Mouse (Mus musculus) lung, postnatal 4 days (tissue): Measurements from ENCODE around the gene Akain1.

Experiments
- DNase-seq, 2 experiments: peaks; one replicate each; pipeline ENCODE4 v3.0.0; 2021

Akain1 gene

GRCm38 (mm10) chr17:69438990-69439491, at the start of gene Akain1:
Gene Akain1 (plus strand): TSS chr17:69439326.
- DNase-seq = peak; percentile 77 to 80

- DNase-seq = peak; percentile 53 to 63
Observed at GRCm38 (mm10) chr17:69396147-69397033, 42.7 kb upstream of the Akain1 start.

- no peak for DNase-seq
Observed at GRCm38 (mm10) chr17:69397163-69397562, 42.0 kb upstream of the Akain1 start.

DNA sequence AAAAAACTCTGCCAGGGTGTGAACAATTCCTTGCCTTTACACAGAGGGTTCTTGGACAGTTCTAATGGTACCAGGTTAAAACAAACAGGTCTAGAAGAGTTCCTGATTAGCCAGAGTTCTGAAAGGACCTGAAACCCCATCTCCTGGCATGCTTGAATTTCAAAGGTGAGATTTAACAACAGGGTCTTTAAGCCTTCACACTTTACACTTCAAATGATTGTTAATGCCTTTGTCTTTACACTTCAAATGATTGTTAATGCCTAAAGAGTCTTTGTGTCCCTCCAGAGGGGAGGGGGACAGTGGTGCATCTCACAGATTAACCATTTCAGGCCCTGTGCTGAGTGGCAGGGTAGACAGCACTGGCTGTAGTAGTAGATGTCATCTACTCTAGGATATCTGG, 41.0 kb upstream of the Akain1 start:
- DNase-seq = no peak

GRCm38 (mm10) chr17:69401146-69401545, 38.0 kb upstream of the Akain1 start:
- DNase-seq = no peak

DNA sequence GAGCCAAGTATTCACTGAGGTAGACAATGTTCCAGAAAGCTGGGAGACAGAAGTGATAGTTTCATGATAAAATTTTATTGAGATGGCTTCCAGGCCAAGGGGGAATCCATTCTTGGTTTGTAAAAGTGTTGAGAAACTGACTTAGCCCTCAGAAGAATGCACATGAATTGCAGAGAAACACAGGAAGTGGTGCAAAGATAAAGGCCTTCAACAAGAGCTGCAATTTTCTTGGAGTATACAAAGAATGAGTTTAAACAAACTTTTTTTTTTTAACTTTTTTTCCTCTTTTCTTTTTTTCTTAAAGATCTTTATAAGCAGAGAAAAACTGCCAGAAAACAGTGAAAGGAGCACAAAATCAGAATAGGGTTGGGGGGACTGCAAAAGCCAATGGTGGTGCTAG, 23.0 kb upstream of the Akain1 start:
- DNase-seq = no peak

DNA sequence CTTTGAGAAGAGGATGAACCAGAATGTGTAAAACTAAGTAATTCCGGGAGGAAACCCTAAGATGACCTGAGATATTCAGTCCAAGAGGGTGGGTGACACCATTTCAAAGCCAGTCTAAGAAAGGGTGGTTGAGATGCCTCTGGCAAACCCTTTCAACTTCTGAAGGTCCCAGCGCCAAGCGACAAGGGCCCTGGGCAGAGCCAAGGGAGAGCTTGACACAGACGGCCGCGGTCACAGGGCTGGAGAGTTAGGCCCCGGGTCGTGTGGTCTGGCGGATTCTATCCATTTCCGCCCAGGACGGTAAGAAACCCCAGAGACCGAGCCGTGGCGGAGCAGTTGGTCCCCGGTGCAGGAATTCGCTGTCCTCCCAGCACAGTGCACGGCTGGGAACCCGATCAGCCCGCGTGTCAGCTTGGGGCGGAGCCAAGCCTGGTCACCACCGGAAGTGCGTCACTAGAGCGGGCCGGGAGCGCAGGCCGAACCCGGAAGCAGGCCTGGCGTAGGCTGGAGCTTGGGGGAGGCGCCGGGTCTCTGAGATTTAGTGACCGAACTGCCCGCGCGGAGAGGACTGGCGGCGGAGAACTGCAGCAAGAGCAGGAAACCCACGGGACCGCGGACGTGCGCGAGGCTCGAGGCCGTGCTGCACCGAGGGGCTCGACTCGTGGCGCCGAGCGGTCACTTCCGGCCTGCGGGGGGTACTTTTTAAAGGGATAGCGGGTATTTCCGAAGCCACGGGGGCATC, 22.0 kb upstream of the Akain1 start:
- peak; percentile 96 to 97 for DNase-seq

GRCm38 (mm10) chr17:69417724-69418373, 21.3 kb upstream of the Akain1 start:
- no peak for DNase-seq

DNA sequence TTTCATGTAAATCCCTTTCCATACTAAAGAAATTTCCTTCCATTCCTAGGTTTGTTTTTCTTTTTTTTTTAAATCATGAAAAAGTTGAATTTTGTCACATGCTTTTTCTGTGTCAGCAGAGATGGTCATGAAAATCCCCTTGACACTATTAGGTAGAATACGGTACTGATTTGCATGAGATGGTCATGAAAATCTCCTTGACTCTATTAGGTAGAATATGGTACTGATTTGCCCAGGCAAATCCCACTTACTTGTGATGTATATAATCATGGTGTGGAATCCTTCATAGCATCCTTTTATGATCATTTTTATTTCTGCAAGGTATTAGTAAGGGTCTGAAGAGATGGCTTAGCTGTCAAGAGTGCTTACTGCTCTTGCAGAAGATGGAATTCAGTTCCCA, 17.5 kb upstream of the Akain1 start:
- DNase-seq = no peak

DNA sequence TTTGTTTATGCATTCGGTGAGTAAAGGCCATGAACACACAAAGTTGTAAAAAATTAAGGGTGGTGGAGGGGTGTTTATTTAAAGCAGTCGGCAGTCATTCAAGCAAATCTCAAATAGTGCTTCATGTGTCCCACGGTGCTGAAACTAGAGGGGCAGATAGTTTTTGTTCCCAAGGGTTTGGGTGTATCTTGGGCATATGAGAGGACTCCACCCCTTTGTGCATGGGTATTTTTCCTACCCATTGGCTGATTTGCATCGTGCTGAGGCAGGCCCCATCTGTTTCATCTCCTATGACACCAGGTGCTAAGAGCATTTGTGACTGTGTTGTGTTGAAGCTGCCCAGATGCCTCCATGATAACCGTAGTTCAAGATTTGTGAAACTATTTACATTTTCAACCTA, 1.3 kb upstream of the Akain1 start:
- DNase-seq = no peak

- DNase-seq = no peak
Observed at GRCm38 (mm10) chr17:69438486-69438885, 640 bp upstream of the Akain1 start.

GRCm38 (mm10) chr17:69439571-69440480, 700 bp downstream of the Akain1 start:
- DNase-seq = peak in 1 of 2 experiments; percentile 21

GRCm38 (mm10) chr17:69441041-69441440, 1.9 kb downstream of the Akain1 start:
- DNase-seq = no peak

- DNase-seq = no peak
Observed at GRCm38 (mm10) chr17:69448679-69449078, 9.6 kb downstream of the Akain1 start.

- DNase-seq = no peak
Observed at GRCm38 (mm10) chr17:69461680-69462079, 22.6 kb downstream of the Akain1 start.

- no peak for DNase-seq
Observed at GRCm38 (mm10) chr17:69463037-69463436, 23.9 kb downstream of the Akain1 start.

DNA sequence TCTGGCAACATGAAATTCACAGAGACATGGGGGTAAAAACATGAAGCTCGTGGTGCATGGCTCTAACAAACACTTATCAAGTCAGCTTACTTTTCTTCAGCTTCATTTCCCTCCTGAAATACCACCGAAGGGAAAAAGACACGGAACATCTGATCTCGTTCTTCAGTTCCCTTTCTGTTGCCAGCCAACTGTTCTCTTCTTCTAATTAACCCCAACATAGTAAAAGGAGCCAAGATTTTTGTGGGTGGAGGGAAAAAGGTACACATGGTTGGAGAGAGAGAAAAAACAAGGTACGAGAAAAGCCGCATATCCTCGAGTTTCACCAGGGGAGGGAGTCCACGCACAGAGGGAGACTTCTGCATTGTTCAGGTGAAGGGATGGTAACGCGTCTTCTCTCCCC, 32.0 kb downstream of the Akain1 start:
- no peak for DNase-seq

DNA sequence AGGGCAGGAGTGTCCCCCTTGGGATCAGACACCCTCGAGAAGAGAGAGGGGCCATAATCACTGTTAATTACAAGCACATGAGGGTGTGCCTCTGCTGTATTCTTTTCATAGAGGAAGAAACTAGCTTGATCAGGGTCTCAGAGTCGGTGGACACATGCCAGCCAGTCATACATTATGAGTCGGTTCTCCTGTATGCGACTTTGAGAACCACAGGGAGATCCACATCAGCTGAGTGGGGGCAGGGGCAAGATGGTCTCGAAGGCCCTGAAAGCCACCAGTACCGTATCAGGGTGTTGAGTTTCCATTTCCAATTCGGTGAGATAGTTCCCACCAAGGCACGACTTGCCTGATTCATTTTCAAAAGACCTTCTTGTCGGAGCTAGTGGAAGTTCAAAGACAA, 33.3 kb downstream of the Akain1 start:
- DNase-seq = no peak

DNA sequence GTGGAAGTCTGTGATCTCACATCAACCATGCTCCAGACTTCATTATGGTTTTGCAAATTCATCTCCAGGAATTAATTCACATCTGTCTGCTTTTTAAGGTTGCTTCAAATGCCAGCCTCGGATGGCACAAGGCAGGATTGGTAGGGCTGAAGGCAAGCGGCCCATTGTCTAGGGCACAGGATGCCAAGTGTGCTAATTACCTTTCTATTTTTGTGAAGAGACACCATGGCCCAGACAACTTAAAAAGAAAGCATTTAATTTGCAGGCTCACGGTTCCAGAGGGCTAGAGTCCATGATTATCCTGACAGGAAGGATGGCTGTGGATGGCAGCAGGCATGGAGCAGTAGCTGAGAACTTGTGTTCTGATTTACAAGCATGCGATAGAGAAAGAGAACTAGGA, 35.0 kb downstream of the Akain1 start:
- DNase-seq = no peak

DNA sequence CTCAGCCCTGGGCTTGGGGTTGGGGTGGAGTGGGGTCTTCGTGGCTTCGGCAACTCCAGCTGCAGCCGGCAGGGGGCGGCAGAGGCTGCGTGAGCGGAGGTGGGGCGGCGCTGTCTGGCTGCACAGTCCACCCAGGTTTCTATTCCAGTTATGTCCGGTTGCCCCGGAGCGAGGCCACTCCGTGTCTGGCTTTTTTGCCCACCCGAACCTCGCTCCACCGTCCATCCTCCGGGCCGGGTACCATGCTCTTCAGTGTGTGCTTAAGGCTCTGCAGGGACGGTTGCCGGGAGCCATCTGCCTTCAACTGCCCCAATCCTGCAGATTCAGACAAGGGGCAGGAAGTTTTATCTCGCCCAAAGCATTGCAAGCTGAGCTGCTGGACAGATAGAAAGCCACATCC, 36.3 kb downstream of the Akain1 start:
- DNase-seq = peak; percentile 64 to 70

- DNase-seq = no peak
Observed at GRCm38 (mm10) chr17:69477526-69477925, 38.4 kb downstream of the Akain1 start.

DNA sequence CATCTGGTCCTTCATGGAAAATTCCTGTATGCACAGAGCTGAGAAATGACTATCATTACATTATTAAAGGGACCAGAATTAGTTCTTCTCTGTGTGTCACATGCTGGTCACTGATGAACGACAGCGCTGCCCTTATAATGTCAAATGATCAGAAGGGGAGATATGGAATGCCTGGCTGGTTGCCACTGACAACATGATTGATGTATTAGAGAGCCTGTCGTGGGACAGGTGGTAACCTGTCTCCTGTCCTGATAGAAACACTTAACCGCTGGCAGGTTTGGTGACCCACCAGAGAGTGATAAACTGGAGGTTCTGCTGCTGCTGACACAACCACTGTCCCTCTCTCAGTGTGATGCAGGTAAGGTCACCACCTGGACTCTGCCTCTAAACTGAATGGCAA, 40.1 kb downstream of the Akain1 start:
- DNase-seq = no peak
